Mouse (Mus musculus): ENCODE data around the gene Sostdc1. TPM values are rescaled to one million over a fixed set of nuclear protein-coding genes. Genes with fewer than 3 reads are reported as not detected.
A peak's percentile ranks its signal among the peaks of the same experiment; 100 is the strongest.

Gene Sostdc1
- polyA plus RNA-seq (2015; fragmentation: Nextera tagmentation; extraction: Ambion mirVana): 0.94 and 3.0 TPM in 2 replicates

DNA sequence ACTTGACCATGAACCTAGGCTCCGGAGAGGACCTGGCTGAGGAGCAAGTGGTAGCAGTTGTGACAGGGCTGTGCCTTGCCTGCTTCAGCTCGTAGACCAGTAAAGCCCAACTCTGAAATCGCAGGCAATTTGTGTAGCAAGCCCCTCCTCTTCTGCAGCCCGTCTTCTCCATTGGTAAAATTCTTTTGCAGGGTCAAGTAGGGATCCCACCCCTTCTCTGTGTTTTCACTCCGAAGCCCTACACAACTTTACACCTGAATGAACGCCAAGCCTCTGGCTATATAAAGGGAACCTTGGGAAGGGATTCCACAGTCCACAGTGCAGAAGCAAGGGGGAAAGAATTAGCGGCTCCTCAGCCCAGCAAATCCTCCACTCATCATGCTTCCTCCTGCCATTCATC lies at the start of gene Sostdc1:
Gene Sostdc1 (plus strand): TSS at position 224 of the 400 bp plus-strand sequence.
- ATAC-seq (replicated peaks; ENCODE audit: insufficient number of reproducible peaks, insufficient read depth, low FRiP score, low read depth): no peak
- H3K27me3 ChIP-seq: no peaks in the 10 kb centered on the region
- H3K9ac ChIP-seq: no peak within 1 kb of the TSS
- peak within 1 kb of the TSS; percentile 24; the same call in 1 of the 2 replicates for H3K4me3 ChIP-seq
- peak within 1 kb of the TSS; percentile 49 for H3K4me2 ChIP-seq
- WGBS: 11% methylated on average over 7 of the region's 7 CpGs
- no peaks in the 10 kb centered on the region for H3K9me3 ChIP-seq (replicated peaks)
- no peak within 1 kb of the TSS for H3K27ac ChIP-seq
- H3K36me3 ChIP-seq: no peaks in the 10 kb centered on the region
- H3K4me1 ChIP-seq (replicated peaks): peaks cover 3% of the 10 kb centered on the region; the same call in 1 of the 2 replicates

- 82% methylated on average over 8 of the region's 8 CpGs for WGBS
- H3K9ac ChIP-seq: no peak overlapping the region
- H3K27me3 ChIP-seq: no peaks in the 10 kb centered on the region
- H3K36me3 ChIP-seq: no peaks in the 10 kb centered on the region
- no peak for ATAC-seq (replicated peaks; ENCODE audit: insufficient number of reproducible peaks, insufficient read depth, low FRiP score, low read depth)
- H3K4me1 ChIP-seq (replicated peaks): no peaks in the 10 kb centered on the region
- no peak overlapping the region for H3K4me2 ChIP-seq
- H3K27ac ChIP-seq: no peak overlapping the region
- H3K4me3 ChIP-seq: no peak overlapping the region
- no peaks in the 10 kb centered on the region for H3K9me3 ChIP-seq (replicated peaks)
Observed at GRCm38 (mm10) chr12:36267670-36268246, 46.2 kb upstream of the Sostdc1 start.

DNA sequence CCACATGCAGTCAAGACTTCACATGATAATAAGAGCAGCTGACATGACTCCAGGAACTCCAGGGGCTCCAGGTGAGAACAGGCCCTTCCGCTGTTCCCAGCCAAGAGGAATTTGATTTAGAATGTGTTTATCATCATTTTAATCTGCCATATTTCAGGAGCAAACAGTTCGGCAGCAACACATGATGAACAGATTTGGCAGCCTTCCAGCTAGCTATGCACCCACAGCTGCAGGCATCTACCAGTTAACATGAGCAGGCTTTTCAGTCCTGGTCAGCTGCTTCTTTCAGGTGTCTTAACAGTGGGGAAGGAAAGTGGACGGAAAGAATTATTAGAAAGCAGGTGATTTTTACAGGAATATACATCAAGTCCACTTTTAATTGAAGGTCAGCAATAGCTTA lies 39.1 kb upstream of the Sostdc1 start:
- no peaks in the 10 kb centered on the region for H3K27me3 ChIP-seq
- no peak overlapping the region for H3K4me3 ChIP-seq
- H3K36me3 ChIP-seq: no peaks in the 10 kb centered on the region
- no peak overlapping the region for H3K4me2 ChIP-seq
- H3K27ac ChIP-seq: no peak overlapping the region
- no peaks in the 10 kb centered on the region for H3K9me3 ChIP-seq (replicated peaks)
- no peak for ATAC-seq (replicated peaks; ENCODE audit: insufficient number of reproducible peaks, insufficient read depth, low FRiP score, low read depth)
- H3K4me1 ChIP-seq (replicated peaks): no peaks in the 10 kb centered on the region
- no peak overlapping the region for H3K9ac ChIP-seq
- WGBS: 65% methylated on average over 3 of the region's 3 CpGs

GRCm38 (mm10) chr12:36289634-36290033 lies 24.3 kb upstream of the Sostdc1 start:
- Histone ChIP-seq H3K4me3 (no peak overlapping the region), H3K27me3 (no peaks in the 10 kb centered on the region), H3K36me3 (no peaks in the 10 kb centered on the region), H3K4me2 (no peak overlapping the region), H3K9me3 (replicated peaks) (no peaks in the 10 kb centered on the region), H3K9ac (no peak overlapping the region), H3K4me1 (replicated peaks) (no peaks in the 10 kb centered on the region), H3K27ac (no peak overlapping the region)
- 80% methylated on average over 8 of the region's 8 CpGs for WGBS
- ATAC-seq (replicated peaks; ENCODE audit: insufficient number of reproducible peaks, insufficient read depth, low FRiP score, low read depth): no peak

GRCm38 (mm10) chr12:36290465-36290864 lies 23.5 kb upstream of the Sostdc1 start:
- H3K4me1 ChIP-seq (replicated peaks): no peaks in the 10 kb centered on the region
- no peaks in the 10 kb centered on the region for H3K36me3 ChIP-seq
- ATAC-seq (replicated peaks; ENCODE audit: insufficient number of reproducible peaks, insufficient read depth, low FRiP score, low read depth): no peak
- no peak overlapping the region for H3K27ac ChIP-seq
- 78% methylated on average over 4 of the region's 4 CpGs for WGBS
- H3K4me3 ChIP-seq: no peak overlapping the region
- no peak overlapping the region for H3K4me2 ChIP-seq
- H3K9ac ChIP-seq: no peak overlapping the region
- H3K9me3 ChIP-seq (replicated peaks): no peaks in the 10 kb centered on the region
- no peaks in the 10 kb centered on the region for H3K27me3 ChIP-seq

GRCm38 (mm10) chr12:36291346-36291745 lies 22.6 kb upstream of the Sostdc1 start:
- Histone ChIP-seq H3K36me3 (no peaks in the 10 kb centered on the region), H3K9me3 (replicated peaks) (no peaks in the 10 kb centered on the region), H3K27ac (no peak overlapping the region), H3K27me3 (no peaks in the 10 kb centered on the region), H3K4me2 (no peak overlapping the region), H3K9ac (no peak overlapping the region), H3K4me3 (no peak overlapping the region), H3K4me1 (replicated peaks) (no peaks in the 10 kb centered on the region)
- WGBS: 83% methylated on average over 6 of the region's 6 CpGs
- no peak for ATAC-seq (replicated peaks; ENCODE audit: insufficient number of reproducible peaks, insufficient read depth, low FRiP score, low read depth)

DNA sequence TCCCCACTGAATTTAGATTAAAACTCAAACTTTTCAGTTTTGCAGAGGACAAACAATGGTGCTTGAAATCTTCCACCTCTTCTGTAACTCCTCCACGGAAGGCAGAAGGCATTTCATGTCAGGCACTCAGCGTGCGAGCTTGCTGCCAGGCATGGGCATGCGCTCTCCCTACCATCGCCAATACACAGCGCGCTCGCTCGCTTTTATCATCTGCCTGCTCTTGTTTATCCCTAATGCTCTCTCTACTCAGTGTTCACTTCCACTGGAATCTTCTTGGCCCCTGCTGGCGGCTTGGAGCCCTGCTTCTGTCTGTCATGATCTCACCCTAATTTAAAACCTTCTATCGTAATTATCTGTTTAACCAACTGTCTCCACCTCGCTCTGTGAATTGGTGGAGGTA lies 11.6 kb upstream of the Sostdc1 start:
- no peak overlapping the region for H3K4me2 ChIP-seq
- H3K4me1 ChIP-seq (replicated peaks): no peaks in the 10 kb centered on the region
- no peak overlapping the region for H3K4me3 ChIP-seq
- no peak overlapping the region for H3K27ac ChIP-seq
- H3K9me3 ChIP-seq (replicated peaks): no peaks in the 10 kb centered on the region
- H3K27me3 ChIP-seq: no peaks in the 10 kb centered on the region
- no peak overlapping the region for H3K9ac ChIP-seq
- no peak for ATAC-seq (replicated peaks; ENCODE audit: insufficient number of reproducible peaks, insufficient read depth, low FRiP score, low read depth)
- no peaks in the 10 kb centered on the region for H3K36me3 ChIP-seq
- WGBS: 77% methylated on average over 12 of the region's 12 CpGs

DNA sequence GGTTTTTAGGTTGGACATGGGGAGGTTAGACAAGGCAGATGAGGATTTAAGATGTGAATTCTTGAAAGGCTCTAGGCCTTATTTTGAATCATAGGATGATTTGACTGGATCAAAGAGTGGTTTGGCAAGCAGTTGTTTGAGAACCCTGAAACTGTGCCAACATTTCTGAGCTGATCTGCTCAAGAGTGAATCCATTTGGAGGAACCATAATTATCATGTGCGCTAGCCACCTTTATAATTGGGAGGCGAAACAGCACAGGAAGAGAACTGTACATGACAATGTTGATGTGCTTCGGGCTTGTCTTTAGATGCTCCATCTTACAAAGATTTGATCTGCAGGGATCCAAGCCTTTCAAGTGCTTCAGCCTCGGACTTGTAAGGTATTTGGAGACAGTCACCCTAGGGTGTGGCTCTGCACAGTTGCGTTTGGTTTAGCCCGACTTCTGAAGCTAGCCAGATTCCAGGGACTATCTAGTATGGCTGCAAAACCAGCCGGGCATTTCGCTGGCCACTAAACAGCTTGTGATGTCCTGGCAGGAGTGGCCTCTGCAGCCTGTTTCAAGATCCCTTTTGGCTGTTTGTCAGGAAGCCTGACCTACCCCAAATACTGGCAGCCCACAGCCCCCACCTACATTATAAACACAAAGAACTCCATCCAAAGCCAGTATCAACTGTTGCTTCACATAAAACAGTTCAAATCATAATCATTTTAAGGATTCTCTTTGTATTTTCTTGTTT lies 10.9 kb upstream of the Sostdc1 start:
- Histone ChIP-seq H3K9ac (no peak overlapping the region), H3K4me1 (replicated peaks) (no peaks in the 10 kb centered on the region), H3K27ac (no peak overlapping the region), H3K4me3 (no peak overlapping the region), H3K36me3 (no peaks in the 10 kb centered on the region), H3K9me3 (replicated peaks) (no peaks in the 10 kb centered on the region), H3K4me2 (no peak overlapping the region), H3K27me3 (no peaks in the 10 kb centered on the region)
- 64% methylated on average over 8 of the region's 8 CpGs for whole genome bisulfite sequencing
- ATAC-seq (replicated peaks; ENCODE audit: insufficient number of reproducible peaks, insufficient read depth, low FRiP score, low read depth): no peak

GRCm38 (mm10) chr12:36308737-36309420 lies 5.1 kb upstream of the Sostdc1 start:
- no peak overlapping the region for H3K9ac ChIP-seq
- no peaks in the 10 kb centered on the region for H3K4me1 ChIP-seq (replicated peaks)
- no peak overlapping the region for H3K27ac ChIP-seq
- 72% methylated on average over 6 of the region's 6 CpGs for WGBS
- no peak for ATAC-seq (replicated peaks; ENCODE audit: insufficient number of reproducible peaks, insufficient read depth, low FRiP score, low read depth)
- H3K36me3 ChIP-seq: no peaks in the 10 kb centered on the region
- H3K27me3 ChIP-seq: no peaks in the 10 kb centered on the region
- H3K9me3 ChIP-seq (replicated peaks): no peaks in the 10 kb centered on the region
- H3K4me2 ChIP-seq: no peak overlapping the region
- H3K4me3 ChIP-seq: no peak overlapping the region

- Histone ChIP-seq H3K27me3 (no peaks in the 10 kb centered on the region), H3K9me3 (replicated peaks) (no peaks in the 10 kb centered on the region), H3K27ac (no peak overlapping the region), H3K36me3 (no peaks in the 10 kb centered on the region), H3K9ac (no peak overlapping the region), H3K4me2 (no peak overlapping the region), H3K4me3 (no peak overlapping the region), H3K4me1 (replicated peaks) (peaks cover 3% of the 10 kb centered on the region; the same call in 1 of the 2 replicates)
- 43% methylated on average over 2 of the region's 2 CpGs for WGBS
- no peak for ATAC-seq (replicated peaks; ENCODE audit: insufficient number of reproducible peaks, insufficient read depth, low FRiP score, low read depth)
Observed at GRCm38 (mm10) chr12:36313015-36313414, 924 bp upstream of the Sostdc1 start.

DNA sequence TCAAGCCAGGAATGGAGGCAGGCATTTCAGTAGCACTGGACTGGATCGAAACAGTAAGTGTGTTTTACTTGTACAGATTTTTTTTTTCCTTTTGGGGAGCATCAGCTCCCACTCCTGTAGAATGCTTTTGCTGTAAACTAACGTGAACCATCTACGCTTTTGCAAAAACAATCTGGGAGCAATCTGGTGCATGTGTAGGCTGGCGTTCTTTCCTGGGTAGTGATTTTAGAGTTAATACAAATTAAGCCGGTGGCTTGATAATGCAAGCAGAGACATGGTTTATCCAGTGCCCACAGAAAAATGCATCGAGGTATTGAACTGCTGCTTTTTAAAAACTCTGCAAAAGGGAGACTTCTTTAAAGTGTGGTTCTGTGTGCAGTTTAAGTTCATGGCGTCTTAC lies 507 bp downstream of the Sostdc1 start:
- H3K36me3 ChIP-seq: no peaks in the 10 kb centered on the region
- no peaks in the 10 kb centered on the region for H3K9me3 ChIP-seq (replicated peaks)
- WGBS: 75% methylated on average over 7 of the region's 7 CpGs
- H3K4me3 ChIP-seq: no peak overlapping the region; the same call in 1 of the 2 replicates
- H3K27ac ChIP-seq: no peak overlapping the region
- peak overlapping the region; percentile 49; the same call in 1 of the 2 replicates for H3K4me2 ChIP-seq
- ATAC-seq (replicated peaks; ENCODE audit: insufficient number of reproducible peaks, insufficient read depth, low FRiP score, low read depth): no peak
- no peak overlapping the region for H3K9ac ChIP-seq
- no peaks in the 10 kb centered on the region for H3K27me3 ChIP-seq
- H3K4me1 ChIP-seq (replicated peaks): peaks cover 3% of the 10 kb centered on the region; the same call in 1 of the 2 replicates

Data from heart, embryonic 15.5 days (tissue).